Mouse (Mus musculus): ENCODE data around the gene Nup54.

Nup54 gene

GRCm38 (mm10) chr5:92435025-92435584 is at the start of gene Nup54:
TSS of gene Nup54 (minus strand) at chr5:92435219.
- peak; percentile 97 for DNase-seq

- peak; percentile 28 to 33 for DNase-seq
Observed at GRCm38 (mm10) chr5:92472863-92473262, 37.8 kb upstream of the Nup54 start.

- no peak for DNase-seq
Observed at GRCm38 (mm10) chr5:92471531-92471930, 36.5 kb upstream of the Nup54 start.

- DNase-seq: no peak
Observed at GRCm38 (mm10) chr5:92469201-92470130, 34.4 kb upstream of the Nup54 start.

GRCm38 (mm10) chr5:92468234-92468633 is 33.2 kb upstream of the Nup54 start:
- DNase-seq: no peak

GRCm38 (mm10) chr5:92467102-92467766 is 32.2 kb upstream of the Nup54 start:
- peak in 1 of 2 experiments; percentile 25 for DNase-seq

GRCm38 (mm10) chr5:92465511-92465910 is 30.5 kb upstream of the Nup54 start:
- DNase-seq: no peak

- DNase-seq: peak; percentile 77 to 81
Observed at GRCm38 (mm10) chr5:92461321-92461720, 26.3 kb upstream of the Nup54 start.

- no peak for DNase-seq
Observed at GRCm38 (mm10) chr5:92458726-92459125, 23.7 kb upstream of the Nup54 start.

- DNase-seq: no peak
Observed at GRCm38 (mm10) chr5:92457410-92457809, 22.4 kb upstream of the Nup54 start.

- no peak for DNase-seq
Observed at GRCm38 (mm10) chr5:92452876-92453275, 17.9 kb upstream of the Nup54 start.

GRCm38 (mm10) chr5:92446736-92447135 is 11.7 kb upstream of the Nup54 start:
- DNase-seq: no peak

- DNase-seq: no peak
Observed at GRCm38 (mm10) chr5:92445016-92445415, 10.0 kb upstream of the Nup54 start.

GRCm38 (mm10) chr5:92442914-92443313 is 7.9 kb upstream of the Nup54 start:
- DNase-seq: no peak

- peak; percentile 47 to 49 for DNase-seq
Observed at GRCm38 (mm10) chr5:92441494-92441893, 6.5 kb upstream of the Nup54 start.

GRCm38 (mm10) chr5:92438540-92438939 is 3.5 kb upstream of the Nup54 start:
- no peak for DNase-seq

GRCm38 (mm10) chr5:92434571-92434985 is 441 bp downstream of the Nup54 start:
- DNase-seq: no peak

GRCm38 (mm10) chr5:92434070-92434469 is 949 bp downstream of the Nup54 start:
- DNase-seq: no peak

GRCm38 (mm10) chr5:92431611-92432010 is 3.4 kb downstream of the Nup54 start:
- DNase-seq: no peak

- DNase-seq: no peak
Observed at GRCm38 (mm10) chr5:92430723-92431122, 4.3 kb downstream of the Nup54 start.

GRCm38 (mm10) chr5:92424126-92424525 is 10.9 kb downstream of the Nup54 start:
- no peak for DNase-seq

- no peak for DNase-seq
Observed at GRCm38 (mm10) chr5:92413982-92414375, 21.0 kb downstream of the Nup54 start.

GRCm38 (mm10) chr5:92413271-92413981 is 21.6 kb downstream of the Nup54 start:
- DNase-seq: no peak

Data from lung, postnatal 4 days (tissue).